Mouse (Mus musculus) spleen, postnatal 36 days (tissue): Measurements from ENCODE around the gene Gxylt1.
"Not testable (repeated sequence)": the region's sequence is repeated elsewhere in the genome, so short reads cannot be mapped to it uniquely, and the experiment has no call there.

ENCODE experiments used
- DNase-seq, 2 experiments: peaks; one replicate each; pipeline ENCODE4 v3.0.0; 2022; ENCODE audit warnings: low spot score in 2 of 2, mixed read lengths in 1 of 2

Gxylt1 gene

DNA sequence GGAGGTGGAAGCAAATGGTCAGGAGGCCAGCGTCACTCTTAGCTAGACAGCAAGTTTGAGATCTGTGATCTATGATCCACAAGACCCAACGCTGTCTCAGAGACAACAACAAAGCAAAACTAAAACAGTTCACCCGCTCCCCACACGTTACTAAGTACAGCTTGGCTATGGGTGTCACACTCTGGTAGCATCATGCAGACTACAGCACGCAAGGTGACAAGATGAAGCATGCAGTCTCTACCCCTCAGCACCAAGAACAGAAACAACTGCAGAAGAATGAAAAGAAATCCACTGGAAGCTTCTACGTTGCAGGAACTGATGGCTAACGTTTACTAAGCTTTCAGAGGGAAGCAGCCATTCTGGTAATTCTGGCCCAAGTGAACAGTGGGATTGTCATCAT is 11.4 kb downstream of the Gxylt1 start:
- DNase-seq = no peak

DNA sequence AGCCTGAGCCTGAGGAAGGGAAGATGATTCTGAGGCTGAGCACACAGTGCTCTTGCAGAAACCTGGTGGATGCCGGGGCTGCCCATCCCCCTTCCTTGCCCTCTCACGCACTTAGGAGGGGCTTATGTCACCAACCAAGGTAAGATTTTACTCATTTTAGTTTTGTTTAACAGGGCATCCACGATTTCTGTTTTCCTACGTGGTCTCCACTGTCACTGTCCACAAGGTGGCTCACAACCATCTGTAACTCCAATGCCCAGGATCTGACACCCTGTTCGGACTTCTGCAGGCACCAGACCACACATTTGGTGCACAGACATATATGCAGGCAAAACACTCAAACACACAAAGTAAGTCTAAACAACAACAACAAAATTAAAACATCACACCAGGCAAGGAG is 12.2 kb downstream of the Gxylt1 start:
- no peak for DNase-seq

DNA sequence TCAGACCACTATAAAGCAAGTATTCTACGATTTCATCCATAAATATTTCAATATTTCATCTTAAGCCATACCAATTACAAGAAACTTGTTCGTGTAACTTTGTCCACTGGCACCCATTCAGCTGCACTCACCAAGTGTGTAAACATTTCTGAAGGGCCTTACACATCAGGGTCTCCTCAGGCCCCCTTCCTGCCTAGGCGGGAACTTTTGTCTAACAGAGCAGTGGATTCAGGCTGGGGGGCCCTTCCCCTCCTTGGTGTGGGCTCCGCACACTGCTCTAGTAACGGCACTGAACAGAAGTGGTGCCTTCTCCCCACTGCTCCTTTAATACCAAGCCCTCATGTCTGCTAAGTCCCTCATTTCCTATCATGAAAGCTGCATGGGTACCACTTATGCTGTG is 12.7 kb downstream of the Gxylt1 start:
- DNase-seq = no peak

DNA sequence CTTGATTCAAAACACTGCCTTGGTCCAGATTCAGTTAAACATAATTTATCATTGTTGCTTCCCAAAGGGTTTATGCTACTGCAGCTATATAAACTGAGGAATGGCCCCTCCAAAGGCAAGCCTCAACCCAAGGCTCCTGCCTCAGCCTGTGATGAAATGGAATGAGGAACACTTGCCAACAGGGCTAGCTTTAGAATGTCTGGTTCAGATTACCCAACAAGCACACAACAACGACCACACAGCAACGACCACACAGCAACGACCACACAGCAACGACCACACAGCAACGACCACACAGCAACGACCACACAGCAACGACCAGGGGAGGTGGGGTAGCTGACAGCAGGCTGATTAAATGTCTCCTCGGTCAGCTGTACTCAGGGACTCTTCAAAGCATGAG is 15.0 kb downstream of the Gxylt1 start:
- no peak for DNase-seq

DNA sequence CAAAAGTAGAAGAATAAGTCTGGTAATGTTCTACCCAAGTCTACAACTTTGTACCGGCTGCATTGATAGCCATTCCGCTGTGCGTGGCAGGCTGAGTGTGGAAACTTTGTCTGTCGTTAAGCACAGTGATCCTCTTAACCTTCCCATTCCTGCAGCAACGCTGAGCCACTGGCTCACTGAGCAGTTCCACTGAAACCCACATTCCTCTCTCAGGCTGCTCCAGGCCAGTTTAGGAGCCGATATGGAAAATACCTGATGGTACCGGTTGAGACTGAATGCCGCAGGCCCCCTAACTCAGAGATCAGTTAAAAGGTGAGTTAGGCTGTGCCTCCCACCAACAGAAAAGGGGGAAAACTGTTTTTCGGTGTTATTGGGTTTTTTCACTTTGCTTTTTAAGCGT is 19.7 kb downstream of the Gxylt1 start:
- DNase-seq = no peak

DNA sequence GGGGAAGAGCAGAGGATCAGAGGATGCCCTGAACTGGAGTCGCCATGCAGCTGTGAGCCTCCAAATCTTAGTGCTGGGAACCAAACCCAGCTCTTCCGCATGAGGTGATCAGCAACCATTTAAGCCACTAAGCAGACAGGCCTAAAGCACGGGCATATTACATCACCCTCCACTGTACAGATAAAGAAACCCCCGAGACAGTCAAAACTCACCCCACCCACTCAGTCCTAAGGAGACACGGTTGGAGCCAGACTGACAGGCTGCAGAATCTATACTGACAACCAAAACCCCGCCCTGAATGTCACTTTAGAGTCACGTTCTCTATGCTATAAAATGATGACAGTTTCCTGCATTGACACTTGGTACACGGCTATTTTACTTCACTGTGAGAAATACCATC is 21.8 kb downstream of the Gxylt1 start:
- DNase-seq = no peak

DNA sequence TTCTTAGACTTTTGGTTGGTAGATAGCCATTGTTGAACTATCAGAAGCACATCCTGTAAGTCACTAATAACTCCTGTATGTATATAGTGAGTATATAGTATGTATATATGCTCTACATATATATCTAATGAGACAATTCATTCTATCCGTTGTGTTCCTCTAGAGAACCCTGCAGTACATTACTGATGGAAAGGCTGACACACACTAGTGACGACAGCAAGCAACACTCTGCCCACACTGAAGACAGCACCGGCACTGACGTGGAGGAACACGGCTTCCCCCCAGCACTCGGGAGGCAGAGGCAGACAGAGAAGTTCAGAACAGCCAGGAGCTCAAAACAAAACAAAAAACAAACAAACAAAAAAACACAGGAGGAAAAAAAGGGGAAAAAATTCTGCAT is 22.6 kb downstream of the Gxylt1 start:
- DNase-seq = no peak

DNA sequence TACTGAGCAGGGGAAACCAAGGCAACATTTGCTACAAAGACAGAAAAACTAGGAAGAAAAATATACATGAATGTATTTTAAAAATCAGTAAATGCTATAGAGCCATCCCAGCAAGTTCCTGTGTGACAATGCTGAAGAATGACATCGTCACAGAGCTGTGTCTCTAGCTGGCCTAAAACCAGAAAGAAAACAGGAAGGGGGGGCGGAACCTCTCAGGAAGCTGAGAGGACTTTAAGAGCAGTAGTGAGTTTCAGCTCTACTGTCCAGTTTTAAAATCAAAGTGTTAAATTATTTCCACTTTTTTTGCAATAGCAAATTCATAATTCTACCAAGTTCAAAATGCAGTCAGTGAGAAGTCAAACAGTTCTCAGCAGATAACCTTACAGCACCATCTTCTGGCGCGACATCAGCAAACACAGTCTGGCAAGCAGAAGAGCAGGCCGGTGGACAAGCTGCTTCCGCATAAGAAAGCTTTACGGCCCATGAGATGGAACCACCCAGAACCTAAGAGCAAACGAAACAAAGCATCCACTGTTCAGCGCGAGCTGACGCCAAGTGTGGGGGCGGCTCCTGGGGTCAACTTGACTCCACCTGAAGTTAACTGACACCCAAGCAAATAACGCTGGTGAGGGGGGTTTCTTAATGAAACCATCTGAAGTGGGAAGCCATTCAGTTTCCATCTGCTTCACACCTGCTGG is 23.3 kb downstream of the Gxylt1 start:
- peak; percentile 37 to 40 for DNase-seq

DNA sequence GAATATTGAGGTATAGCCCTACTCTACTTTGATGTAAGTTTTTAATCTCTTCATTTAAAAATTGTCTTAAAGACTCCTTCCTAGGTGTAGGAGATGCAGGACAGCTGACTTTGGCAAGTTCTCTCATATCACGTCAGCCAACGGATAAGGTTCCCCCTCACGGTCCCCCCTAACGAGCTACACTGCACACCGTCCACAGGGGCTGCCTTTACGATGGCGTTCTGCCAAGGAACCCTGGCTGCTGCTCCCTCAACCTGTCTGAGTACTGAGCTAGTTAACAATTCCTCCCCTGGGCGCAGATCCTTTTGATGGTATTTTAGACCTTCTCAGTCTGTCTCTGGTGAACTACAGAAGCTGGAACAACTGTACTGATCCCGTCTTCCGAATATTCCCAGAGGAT is 31.8 kb downstream of the Gxylt1 start:
- DNase-seq = no peak

DNA sequence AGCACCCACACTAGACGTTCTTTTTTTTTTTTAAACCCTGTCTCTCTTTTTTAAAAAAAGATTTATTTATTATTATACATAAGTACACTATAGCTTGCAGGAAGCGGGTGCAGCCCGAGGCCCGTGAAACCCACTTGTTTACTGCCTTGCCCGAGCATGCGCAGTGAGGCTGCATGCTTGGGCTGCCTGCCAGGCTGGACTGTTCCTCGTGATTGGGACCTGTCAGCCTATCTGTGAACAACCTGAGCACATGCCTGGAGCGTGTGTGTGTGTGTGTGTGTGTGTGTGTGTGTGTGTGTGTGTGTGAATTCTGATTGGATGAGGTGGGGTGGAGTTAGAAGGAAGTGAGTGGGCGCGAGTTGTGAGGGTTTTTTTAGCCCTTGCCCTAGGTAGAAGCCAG is 38.5 kb downstream of the Gxylt1 start:
- DNase-seq = not testable (repeated sequence)

DNA sequence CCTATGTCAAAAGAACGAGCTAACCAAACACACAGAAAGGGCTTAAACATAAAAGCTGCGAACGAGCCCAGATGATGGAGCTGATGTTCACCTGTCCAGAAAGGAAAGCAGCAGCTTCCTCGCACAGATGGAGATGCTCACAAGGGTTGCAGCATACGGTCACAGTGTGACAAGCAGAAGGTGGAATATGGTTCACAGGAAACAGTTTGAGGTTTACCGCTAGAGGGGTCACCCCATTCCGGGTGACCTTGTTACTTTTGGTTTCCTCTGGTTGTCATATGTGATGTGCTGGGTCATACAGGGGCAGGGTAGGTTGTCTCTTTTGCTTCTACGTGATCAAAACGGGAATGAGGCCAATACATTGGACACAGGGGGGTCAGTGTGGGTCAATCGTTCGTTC is 46.0 kb downstream of the Gxylt1 start:
- peak in 1 of 2 experiments; percentile 9 for DNase-seq

DNA sequence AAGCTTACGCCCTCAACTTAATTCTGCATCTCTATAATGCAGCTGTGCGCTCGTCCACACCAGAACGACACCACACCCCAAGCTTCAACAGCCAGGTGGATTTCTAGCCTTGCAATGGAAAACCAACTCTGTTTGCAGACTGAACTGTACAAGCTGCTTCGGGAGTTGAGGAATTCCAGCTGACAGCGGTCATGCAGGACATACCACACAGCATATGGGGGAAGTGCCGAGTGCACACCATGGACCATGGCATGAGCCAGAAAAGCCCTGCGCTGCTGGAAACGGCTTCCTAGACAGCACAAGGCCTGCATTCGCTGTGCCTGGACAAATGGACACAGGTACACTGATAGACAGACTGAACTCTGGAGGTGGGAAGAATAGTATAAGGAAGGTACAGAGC is 46.6 kb downstream of the Gxylt1 start:
- DNase-seq = no peak

DNA sequence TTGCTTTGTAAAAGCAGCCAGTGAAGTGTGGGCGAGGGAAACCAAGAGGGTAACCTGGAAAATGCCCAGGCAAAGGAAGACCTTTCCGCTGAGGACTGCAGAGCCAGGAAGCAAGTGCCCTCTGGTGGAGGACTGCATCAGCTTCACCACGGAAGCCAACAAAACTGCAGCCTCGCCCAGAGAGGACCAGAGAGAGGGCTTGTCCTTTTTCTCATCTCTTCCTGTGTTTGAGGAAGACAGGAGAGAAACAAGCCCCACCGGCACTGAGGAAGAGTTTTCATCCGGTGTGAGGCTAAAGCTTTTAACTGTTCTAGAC is 47.3 kb downstream of the Gxylt1 start:
- no peak for DNase-seq

DNA sequence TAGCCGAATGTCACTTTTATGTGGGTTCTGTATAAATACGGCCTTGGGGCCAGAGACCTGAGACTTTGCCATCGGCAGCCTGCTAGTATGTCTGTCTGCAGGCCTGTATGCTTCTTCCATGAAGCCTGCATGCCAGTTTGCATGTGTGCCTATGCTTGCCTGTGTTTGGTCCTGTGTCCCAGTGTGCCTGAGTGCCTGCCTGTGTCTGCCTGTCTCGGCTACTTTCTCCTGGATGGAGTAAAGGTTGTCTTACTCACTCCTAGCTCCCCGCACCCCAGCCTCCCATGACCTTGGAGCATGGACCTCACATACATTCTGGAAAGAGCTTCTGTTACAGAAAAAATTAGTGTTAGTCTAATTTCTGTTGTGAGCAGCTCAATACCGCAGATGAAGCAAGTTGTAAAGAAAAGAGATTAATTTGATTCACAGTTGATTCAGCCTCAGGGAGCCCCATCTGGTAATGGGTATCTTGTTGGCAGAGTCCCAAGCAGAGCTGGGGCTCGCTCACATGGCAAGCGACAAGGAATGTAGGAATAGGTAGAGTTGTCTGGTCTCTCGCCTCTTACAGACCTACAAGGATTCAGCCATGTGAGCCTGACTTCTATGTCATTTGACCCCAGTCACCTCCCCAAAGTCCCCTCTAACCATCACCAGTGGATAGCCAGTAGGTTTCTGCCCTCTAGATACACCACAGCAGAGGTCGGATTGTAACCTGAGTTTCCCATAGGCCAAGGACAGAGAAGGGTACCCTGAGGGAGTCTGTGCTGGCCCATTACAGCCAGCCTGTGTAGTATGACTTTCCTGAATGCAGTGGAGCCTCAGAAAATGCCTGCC is 47.8 kb downstream of the Gxylt1 start:
- no peak for DNase-seq

DNA sequence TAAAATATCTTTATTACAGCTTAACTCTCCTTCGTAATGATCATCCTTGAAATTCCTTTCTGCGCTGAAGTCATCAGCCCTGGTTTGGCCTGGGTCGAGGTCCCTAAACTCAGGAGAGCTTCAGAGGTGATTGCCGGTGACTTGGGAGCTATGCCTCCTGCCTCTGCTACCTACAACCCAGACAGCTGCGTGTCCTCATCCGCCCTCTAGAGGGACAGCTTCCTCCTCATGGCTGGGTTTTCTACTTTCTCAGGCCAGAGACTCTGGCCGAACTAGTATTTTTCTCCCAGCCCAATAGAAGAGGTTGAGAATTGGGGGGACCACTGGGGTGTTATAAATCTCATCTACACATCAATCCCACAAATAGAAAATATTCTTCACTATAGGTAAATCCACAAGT is 52.5 kb downstream of the Gxylt1 start:
- DNase-seq = no peak

DNA sequence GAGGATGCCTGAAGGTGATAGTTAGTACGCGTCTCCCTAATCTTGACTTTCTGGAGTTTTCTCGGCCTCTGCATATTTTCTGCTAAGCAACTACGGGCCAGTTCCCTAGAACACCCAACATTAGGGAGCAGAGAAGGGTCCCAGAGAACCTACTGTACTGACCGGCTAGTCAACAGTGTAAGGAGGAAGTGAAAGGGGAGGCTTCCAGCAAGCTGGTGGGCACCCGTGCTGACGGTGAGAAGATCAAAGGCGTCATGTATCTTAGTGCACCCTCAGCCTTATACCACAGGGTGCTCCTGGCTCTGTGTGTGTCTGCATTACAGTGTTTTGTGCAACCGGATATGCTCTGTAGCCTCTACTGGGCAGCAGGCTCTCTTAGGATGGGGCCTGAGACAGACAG is 62.4 kb downstream of the Gxylt1 start:
- no peak for DNase-seq

DNA sequence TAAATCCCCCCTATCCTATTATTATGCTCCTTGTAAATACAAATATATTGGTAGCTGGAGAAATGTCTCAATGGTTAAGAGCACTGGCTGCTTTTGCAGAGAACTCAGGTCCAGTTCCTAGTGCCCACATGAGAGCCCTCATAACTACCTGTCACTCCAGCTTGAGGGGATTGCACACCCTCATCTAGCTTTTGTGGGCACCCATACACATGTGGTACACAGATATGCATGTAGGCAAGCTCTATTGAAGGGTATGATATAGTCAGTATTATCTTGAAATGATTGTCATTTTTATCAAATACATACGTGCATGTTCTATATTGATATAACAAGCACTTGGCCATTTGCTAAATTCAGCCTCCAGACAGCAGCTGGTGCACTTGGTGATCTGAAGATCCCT is 70.1 kb downstream of the Gxylt1 start:
- no peak for DNase-seq

DNA sequence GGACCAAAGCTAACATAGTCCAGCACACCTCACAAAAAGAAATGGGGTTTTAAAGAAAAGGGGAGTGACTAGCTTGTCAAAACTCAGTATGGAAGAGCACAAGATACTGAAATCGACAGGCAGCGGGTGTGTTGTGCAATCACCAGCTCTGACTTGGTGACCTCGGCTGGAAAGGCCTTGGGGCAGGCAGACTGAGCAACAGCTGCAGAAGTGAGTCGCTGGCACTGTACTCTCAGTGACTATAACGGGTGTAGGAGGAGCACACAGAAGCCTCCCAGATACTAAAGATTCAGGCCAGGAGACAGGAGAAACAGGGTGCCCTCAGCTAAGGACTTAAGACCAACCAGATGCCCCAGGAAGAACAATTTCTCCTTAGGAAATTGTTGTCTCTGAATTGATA is 73.0 kb downstream of the Gxylt1 start:
- DNase-seq = no peak

DNA sequence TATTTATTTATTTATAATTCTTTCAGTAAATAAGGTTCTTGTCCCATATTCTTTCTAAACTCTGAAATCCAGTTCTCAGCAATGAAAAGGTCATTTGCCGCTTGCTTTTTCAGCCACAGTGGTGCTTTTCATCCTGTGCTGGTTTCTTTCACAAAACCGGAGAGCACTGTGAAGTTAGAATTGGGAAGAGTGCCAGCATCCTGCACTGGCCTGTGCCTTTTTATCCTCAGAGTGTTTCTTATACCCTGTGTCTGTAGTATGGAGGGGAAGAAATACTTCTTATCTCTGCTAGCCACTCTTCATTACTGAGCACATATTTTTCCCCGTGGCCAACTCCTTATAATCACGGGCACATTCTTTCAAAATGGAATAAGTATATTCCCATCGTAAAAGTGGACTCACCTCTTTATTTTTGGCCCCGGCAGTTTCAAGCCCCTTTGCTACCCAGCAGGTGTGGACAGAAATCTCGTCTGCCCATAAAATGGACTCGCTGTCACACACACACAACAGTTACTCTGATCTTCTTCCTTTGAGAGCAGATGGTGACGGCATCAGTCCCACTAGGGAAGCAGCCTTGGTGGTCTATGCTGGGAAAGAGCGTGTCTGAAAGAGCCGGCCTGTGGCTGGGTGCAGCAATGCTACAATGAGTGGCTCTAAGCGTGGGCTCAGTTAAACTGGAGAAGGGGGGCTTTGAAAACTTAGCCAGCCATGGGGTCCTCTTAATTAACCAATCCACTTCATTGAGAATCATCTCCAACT is 83.4 kb downstream of the Gxylt1 start:
- no peak for DNase-seq
